Mouse (Mus musculus) frontal cortex, postnatal 10 days (tissue): ENCODE data around the gene Cpn1.

Experiments
- DNase-seq, 2 experiments: peaks; one replicate each; pipeline ENCODE4 v3.0.0; 2022; ENCODE audit warnings: low spot score in 2 of 2, mixed read lengths in 1 of 2

The Cpn1 gene

DNA sequence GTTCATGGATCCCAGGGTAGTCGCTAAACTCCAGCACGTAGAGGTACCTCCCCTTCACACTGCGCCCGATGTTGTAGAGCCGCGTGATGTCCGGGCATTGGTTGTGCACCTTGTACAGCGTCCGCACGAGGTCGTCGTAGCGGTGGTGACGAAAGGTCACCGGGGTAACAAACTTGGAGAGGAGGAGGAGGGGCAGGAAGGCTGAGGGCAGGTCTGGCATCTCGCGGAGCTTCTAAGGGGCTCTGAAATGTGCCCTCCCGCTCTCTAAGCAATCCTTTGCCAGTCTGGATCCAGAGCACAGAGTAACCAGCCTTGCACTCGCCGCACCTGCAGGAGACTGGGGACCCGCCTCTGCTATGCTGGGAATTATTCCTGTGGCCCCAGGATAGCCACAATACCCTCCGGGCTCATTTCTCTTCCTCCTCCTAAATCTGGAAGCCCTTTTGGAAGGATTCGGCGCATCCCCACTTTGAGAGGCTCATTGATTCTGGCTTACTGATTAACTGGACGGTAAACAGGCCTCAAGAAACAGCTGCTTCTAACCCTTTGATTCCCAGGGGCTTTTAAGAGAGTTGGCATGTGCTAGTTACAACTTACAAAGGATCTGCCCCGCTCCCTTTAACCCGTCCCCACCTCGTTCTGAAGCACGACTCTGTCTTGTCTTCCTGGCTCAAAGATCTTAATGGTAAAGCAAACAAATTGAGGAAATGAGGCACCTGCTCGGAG is at the start of gene Cpn1:
Gene Cpn1, minus strand, starts transcription at position 488 of the 726 bp plus-strand sequence.
- no peak for DNase-seq

DNA sequence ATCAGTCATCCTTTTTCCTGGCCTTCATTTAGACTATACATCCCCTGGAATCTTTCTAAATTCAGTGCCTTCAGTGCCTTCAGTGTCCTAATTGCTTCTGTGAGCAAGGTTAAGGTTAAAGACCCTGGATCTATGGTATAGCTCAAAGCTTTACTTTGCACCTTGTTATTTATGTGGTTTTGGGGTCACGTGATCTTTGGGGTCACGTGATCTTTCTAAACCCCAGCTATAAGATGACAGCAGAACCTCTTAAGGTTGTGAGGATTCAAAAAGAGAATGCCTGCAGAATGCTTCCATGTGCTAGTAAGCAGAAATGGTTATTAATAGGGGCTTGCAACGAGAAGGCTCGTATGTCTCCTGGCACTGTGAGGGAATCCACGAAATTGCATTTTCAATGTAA is 47.0 kb upstream of the Cpn1 start:
- no peak for DNase-seq

DNA sequence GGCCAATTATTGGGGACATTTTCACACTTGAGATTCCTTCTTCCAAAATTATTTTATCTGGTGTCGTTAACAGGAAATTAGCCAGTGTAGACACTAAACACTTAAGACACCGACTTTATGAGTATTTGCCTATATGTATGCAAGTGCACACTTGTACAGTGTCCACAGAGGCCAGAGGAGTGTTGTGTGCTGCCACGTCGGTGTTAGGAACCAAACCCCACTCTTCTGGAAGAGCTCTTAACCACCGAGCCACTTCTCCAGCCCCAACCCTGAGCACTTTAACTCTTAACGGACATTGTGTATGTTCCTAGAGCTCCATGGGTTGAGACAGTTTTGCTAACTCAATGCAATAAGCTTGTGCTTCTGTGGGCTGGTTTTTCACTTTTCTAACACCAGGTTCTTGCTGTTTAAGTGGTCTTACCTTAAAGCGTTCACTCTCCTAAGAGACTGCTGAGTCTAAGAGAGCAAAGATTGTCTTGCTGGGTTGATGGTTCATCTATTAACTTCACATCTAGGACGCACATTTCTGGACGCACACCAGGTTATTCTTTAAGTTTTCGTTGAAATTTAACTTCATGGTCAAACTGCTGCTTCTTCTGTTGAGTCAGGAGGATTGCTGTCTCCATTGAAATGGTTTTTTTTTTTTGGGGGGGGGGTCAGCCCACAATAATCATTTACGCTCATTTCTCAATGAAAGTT is 45.8 kb upstream of the Cpn1 start:
- DNase-seq: no peak

DNA sequence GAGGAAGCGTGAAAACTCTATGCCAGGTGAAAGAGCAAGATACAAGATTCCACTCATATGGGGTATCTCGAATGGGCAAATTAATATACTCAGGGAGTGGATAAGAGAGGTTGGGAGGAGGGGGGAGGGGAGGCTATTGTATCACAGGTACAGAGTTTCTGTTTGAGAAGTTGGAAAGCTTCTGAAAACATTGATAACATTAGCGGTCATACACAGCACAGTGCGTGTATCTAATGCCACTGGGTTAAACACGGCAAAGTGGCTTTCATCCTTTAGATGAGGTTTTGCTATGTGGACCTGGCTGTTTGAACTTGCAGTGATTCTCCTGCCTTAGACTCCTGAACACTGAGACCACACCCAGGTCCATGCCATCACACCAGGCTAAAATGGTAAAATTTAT is 43.7 kb upstream of the Cpn1 start:
- no peak for DNase-seq

DNA sequence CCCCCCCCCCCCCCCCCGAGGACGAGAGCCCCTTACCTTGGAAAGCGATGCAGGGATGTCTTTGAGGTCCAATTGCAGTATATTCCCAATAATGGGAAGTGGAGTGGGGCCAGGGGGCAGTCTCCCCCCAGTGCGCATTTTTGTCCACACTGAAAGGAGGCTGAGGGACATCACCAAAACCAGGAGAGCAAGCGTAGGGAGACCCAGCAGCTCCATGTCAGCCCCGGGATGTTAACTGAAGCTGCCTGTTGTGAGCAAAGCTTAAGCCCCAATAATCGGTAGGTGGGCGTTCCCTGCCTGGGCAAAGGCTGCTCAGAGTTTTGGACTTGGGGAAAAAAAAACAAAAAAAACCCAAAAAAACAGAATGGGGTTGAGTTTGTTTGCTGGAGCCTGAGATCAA is 42.6 kb upstream of the Cpn1 start, which contains the start of gene Cyp2c23:
Gene Cyp2c23, minus strand, starts transcription at position 237 of the 400 bp plus-strand sequence.
- no peak for DNase-seq

DNA sequence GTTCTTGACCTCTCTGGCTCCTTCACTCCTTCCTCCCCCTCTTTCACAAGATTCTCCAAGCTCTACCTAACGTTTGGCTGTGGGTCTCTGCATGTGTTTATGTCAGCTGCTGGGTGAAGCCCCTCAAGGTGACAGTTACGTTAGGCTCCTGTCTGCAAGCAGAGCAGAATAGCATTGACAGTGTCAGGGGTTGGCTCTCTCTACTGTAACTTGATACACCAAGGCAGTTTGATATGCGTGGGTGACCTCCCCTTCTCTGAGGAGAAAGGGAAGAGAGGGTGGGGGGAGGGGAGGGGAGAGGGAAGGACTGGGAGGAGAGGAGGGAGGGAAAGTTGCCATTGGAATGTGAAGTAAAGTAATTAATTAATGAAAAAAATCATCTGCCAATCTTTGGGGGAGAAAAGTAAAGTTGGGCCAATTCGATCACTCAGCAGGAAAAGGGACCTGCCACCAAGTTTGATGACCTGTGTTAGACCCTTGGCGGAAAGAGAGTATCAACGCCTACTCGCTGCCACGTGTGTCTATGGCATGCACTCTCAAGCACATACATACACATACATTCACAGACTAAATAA is 40.7 kb upstream of the Cpn1 start:
- DNase-seq: no peak

DNA sequence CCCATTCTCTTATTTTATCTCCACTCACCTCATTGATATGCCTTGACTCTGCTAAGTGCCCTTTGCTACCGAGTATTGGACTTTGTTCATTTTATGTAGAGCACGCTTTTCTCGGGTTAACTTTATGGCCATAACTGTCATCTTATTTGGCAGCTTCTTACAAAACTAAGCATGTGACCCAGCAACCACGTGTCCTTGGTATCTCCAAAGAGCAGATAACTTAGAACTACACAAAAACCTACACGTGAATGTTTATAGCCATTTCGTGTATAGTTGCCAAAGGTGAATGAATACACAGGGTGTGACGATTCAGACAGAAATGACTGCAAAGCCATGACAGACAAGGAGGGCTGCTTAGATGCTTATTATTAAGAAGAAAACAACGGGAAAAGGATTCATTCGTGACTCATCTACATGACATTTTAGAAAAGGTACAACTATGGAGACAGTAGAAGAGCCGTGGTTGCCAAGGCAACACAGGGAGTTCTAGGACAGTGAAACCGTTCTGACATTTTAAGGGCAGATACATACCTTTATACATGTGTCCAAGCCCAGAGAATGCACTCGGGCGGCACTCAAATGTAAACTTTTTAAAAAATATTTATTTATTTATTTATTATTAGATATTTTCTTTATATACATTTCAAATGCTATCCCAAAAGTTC is 38.7 kb upstream of the Cpn1 start:
- DNase-seq: no peak

DNA sequence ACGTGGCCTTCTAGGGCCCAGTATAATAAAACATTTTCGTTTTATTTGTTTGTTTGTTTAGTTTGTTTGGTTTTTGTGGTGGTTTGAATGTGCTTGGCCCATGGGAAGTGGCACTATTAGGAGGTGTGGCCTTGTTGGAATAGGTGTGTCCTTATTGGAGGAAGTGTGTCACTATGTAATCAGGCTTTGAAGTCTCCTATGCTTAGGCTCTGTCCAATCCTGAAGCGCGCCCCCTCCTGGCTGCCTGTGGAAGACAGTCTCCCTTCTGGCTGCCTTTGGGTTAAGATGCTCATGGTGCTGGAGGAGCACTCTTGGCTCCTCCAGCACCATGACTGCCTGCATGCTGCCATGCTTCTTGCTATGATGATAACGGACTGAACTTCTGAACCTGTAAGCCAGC is 36.7 kb upstream of the Cpn1 start:
- DNase-seq: no peak

DNA sequence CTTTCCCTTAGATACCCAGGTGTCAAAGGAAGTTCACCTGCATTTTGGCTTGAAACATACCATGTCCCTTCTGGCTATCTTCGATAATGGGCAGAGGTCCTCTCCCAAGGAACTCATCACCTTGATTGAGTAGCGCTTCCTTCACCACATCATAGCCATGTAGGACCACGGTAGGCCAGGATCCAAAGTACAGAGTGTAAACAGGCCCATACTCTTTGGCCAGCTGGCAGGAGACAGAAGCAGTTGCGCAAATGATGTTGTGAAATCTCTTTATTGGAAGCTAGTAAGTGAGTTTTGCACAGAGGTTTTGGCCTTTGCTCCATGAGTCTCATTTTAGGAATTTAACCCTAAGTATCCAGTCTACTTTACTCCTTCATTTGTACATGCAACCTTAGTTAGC is 35.1 kb upstream of the Cpn1 start:
- no peak for DNase-seq

DNA sequence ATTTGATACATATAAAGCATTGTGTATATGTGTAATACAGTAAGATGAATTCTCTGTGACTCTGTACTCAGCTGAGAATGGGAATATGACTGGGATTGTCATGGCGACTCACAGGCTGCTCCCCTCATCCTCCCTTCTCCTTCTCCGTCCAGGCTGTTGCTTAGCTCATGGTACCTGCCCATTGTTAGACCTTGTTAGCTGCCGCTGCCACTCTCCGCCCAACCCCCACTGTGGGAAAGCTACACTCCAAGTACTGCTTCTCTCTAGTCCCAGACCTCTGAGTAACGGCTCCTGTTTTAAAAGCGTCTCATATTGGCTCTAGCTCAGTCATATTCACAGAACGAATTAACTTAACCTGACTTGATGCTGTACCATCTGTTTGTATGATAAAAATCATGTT is 33.4 kb upstream of the Cpn1 start:
- no peak for DNase-seq

DNA sequence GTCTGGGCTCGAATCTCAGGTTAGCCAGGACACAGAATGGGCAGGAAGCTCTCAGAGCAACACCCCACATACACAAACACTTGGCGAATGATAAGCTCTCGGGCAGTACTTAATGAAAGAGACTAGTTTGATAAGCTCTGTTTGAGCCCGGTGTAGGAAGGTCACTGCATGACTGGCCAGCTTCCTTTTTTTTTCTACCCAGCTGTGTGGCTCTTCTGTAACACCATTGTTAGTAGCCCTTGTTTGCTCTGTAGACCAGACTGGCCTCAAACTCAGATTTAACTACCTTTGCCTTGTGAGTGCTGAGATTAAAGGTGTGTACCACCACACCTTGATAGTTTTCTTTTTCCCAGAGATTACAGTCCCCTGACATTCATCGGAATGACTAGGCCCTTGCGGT is 27.5 kb upstream of the Cpn1 start:
- DNase-seq: no peak

DNA sequence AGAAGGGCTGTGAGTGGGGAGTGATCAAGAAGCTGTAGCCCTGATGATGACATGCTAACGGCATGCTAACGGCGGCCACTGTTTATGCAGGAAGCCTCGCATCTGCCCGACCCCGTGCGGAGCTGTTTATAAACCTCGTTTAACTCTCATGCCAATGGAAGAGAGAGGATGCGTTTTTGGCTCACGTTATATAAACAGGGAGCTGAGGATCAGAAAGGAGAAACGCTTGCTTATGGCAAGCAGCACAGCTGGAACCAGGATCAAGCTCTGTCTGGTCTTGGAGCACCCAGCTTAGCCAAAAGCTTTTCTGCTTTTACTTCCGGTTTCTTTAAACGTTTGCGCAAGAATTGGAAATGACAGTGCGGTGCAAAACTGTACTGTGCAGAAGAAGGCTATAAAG is 22.4 kb upstream of the Cpn1 start:
- DNase-seq: no peak

DNA sequence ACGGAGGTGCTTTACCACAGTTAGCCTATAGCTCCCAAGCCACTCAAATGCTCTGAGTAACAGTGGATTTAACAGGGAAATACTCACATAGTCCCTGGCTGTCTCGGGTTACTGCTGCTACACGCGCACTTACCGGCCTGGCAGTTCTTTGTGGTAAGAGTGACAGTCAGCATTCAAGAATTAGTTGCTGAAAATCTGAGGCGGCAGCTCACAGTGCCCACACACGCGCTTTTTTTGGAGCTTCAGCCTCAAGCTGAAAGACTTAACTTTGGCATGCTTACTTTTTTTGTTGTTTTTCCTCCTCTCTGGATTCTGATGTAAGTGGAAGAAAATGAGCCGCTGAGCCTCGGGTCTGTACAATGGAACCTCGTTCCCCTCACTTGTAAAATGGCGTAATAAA is 20.8 kb upstream of the Cpn1 start:
- DNase-seq: no peak

DNA sequence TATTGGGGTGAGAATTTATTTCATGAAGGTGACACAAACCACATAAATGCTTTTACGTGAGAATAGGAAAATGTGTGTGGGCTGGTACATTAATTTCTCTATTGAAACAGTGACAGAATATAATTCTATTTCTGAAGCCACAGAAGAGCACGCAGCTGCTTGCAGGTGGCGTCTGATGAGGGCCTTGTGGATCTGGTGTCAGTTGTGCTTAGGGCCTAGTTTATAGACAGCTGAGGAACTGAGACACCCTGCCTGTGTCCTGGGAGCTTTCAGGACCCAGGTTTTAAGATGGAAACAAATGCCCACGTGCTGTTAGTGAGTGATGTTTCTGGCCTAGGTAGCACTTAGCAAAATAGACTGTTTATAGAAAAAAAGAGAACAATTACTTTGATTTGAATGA is 18.7 kb upstream of the Cpn1 start:
- DNase-seq: no peak

DNA sequence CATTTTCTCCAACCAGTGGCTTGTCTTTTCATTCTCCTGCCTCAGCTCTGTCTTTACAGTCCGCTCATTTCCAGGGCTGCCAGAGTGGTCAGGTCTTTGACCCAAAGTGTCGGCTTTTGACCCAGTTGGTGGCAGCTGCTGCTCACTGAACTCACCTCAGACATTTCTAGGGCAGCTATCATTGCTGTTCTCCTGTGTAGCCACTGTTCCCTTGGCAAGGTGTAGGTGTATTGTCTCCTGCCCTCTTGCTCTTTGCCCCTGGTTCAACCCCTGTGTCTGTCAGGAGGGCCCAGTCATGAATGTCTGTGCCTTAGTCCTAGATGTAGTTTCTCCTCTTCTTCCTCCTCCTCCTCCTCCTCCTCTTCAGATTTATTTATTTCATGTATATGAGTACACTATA is 17.9 kb upstream of the Cpn1 start:
- no peak for DNase-seq

DNA sequence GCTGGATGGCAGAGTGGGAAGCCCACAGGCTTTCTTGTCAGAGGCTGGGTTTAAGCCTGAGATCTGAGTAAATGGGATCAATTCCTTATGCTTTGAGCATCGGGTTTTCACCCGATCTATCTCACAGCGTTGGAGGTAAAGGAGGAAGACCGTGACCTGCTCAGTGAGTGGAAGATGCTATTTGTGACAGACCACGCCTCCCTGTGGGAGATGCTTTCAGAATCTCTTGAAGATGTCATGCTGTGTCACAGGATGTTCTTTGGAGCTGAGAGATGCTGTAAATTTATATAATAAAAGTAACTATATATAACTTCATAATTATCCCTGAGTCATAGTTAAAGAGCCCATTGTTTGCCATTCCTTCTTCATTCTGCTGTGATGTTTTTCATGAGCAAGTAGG is 14.4 kb upstream of the Cpn1 start:
- peak in 1 of 2 experiments; percentile 13 for DNase-seq

DNA sequence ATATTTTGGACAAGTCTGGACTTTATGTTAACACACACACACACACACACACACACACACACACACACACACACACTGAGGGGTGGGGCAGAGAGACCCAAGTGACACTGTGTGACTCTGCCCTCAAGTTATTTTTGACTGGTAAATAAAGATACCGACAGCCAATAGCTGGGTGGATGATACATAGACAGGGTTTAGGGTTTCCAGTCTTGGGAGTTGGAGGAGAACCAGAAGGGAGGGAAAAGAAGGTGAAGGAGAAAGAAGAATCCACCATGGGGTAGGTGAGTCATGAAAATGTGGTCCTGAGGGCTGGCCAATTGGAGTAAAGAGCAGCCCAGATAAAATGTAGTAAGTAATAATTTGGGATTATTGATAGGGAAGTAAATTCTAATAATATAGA is 13.7 kb upstream of the Cpn1 start:
- no peak for DNase-seq

DNA sequence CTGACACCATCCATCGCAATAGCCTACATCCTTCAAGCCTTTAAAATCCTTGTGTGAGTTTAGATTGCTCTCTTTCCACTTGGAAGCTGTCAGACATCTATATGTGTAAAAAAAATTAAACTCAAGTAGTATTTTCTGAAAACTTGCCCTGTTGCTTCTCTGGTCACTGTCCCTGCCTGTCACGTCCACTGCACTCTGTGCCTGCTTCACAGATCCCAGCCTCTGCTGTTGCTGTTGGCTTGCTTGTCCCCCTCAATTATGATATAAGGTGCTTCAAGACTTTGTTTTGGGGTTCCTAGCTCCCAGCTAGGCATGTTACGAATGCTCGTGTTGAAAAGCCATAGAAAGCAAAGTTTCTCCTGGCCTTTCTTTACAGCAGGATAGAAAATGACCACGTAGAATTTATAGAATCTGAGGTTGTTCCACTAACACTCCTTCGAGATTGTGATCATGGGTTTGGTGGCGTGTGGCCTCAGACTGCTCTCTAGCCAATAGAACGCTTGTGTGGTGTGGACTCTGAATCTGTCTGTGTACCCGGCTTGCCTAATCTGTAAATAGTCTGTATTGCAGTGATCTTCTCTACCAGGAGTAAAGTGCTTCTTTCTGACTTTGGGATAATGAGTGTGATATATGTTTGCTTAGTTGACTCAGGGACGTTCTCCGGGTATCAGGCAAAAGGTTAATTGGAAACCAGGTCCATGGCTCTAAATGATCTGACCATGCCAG is 12.6 kb upstream of the Cpn1 start:
- DNase-seq: no peak

DNA sequence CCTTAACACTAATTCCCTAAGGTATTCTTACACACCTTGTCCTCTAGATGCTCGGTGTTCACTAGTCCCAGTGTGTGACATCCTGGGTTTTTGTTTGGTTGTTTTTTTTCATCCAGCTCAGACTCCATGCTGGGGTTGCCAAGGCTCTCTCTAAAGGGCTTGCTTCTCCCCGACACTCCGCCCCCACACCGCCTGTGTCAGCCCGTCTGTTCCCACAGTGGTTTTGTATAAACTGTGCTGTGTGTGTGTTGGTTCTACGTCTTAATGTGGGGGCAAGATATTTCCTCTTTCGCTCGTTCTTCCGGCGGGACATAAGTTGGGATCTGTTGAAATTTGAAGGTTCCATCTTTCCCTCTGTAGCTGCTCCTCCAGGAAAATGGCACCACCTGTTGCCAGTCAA is 11.7 kb upstream of the Cpn1 start:
- DNase-seq: peak; percentile 51 to 74

DNA sequence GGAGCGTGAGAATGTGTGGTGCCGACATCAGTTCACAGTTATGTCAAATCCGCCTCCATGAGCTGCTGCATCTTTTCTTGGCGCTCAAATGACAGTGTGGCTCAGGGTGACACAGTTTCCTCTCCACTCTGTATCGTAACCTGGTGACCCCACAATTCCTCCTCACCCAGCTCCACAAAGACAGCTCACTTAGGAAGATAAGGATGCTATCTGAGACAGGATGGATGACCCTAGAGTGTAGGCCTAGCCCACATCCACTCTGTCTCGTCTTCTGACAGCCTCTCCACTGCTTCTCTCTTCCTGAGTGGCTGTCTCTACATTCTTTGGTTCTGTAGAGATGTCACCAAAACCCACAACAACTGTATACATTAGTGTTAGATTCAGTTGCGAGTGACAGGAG is 9.1 kb upstream of the Cpn1 start:
- DNase-seq: no peak

DNA sequence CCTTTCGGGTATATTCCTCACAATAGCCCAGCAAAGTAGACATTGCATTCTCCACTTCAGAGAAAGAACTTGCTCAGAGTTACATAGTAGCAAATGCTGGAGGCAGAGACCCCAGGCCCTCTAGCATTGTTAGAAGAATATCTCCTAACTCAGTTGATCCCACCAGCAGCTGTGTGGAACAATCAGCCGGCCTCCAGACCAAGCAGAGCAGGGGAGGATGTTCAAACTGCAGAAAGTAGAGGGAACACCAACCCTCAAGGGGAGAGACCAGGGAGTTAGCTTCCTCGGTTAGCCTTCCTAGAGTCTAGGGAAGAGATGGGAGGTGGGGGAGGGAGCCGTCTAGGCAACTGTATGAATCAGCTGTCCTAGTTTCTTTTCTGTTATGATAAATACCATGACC is 6.1 kb upstream of the Cpn1 start:
- DNase-seq: no peak

DNA sequence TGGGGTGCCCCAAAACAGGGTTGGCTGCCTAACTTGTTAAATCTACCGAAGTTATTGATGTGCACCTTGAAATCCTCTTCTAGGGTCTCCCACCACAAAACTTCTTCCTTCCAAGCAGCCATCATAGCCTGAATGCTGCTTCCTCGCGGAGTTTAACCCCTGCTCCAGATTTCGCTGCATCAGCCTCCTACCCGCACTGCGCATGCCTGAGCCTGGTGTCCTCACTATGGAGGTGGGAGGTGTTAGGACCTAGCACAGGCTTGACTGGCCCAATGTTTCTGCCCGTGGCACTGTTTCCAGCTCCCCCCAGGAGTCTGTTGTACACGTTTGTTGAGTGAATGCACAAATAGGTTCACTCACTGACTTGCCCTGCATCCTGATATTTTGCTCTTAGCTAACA is 4.0 kb upstream of the Cpn1 start:
- no peak for DNase-seq
